Mouse (Mus musculus): Measurements from ENCODE around the gene 2310034C09Rik.

DNA sequence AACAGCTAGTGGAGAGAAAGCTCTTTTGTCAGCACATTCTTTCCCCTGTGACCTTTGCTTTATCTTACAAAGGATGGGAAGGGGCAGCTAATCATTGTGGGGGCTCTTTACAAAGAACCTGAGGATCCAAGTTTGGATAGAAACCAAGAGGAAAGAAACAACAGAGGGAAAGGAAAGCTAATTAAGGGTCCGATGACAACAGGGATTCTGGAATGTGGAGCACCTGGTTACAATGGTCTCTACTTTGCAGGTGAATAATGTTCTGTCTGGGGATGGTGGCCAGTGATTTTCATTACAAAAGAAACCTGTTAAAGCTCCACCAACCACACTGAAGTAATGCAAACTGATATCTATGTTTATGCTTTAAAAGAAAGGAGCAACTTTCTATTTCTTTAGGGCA lies 38.6 kb upstream of the 2310034C09Rik start:
- TF ChIP-seq USF1 (IDR thresholded peaks at IDR 0.05; ENCODE audit: low read depth, low read length) = no peak
- TF ChIP-seq CTCF (IDR thresholded peaks at IDR 0.05 in 2 of 3, conservative IDR thresholded peaks at IDR 0.05 in 1 of 3; ENCODE audit: control insufficient read depth in 1 of 3, insufficient read depth in 1 of 3, low read depth in 2 of 3, low read length in 3 of 3, poor library complexity in 1 of 3, severe bottlenecking in 1 of 3) = no peak
- no peak for TF ChIP-seq POLR2AphosphoS5 (IDR thresholded peaks at IDR 0.05; ENCODE audit: borderline replicate concordance, low read depth, low read length)
- no peak for TF ChIP-seq NRF1 (IDR thresholded peaks at IDR 0.05; ENCODE audit: insufficient read depth, low read depth, low read length, poor library complexity, severe bottlenecking)
- no peak for TF ChIP-seq POLR2A (IDR thresholded peaks at IDR 0.05; ENCODE audit: control insufficient read depth in 1 of 2, insufficient read depth in 1 of 2, low read depth in 1 of 2, low read length in 2 of 2, poor library complexity in 1 of 2)

All from MEL (cell line).